Mouse (Mus musculus): ENCODE results near the gene Usp51. TPM values are rescaled to one million over a fixed set of nuclear protein-coding genes. Genes with fewer than 3 reads are reported as not detected.
A peak's percentile ranks its signal among the peaks of the same experiment; 100 is the strongest.
"Not testable (repeated sequence)": the region's sequence is repeated elsewhere in the genome, so short reads cannot be mapped to it uniquely, and the experiment has no call there.

The Usp51 gene
- polyA plus RNA-seq, 1 experiment from 2014 or later = 2.0 TPM

DNA sequence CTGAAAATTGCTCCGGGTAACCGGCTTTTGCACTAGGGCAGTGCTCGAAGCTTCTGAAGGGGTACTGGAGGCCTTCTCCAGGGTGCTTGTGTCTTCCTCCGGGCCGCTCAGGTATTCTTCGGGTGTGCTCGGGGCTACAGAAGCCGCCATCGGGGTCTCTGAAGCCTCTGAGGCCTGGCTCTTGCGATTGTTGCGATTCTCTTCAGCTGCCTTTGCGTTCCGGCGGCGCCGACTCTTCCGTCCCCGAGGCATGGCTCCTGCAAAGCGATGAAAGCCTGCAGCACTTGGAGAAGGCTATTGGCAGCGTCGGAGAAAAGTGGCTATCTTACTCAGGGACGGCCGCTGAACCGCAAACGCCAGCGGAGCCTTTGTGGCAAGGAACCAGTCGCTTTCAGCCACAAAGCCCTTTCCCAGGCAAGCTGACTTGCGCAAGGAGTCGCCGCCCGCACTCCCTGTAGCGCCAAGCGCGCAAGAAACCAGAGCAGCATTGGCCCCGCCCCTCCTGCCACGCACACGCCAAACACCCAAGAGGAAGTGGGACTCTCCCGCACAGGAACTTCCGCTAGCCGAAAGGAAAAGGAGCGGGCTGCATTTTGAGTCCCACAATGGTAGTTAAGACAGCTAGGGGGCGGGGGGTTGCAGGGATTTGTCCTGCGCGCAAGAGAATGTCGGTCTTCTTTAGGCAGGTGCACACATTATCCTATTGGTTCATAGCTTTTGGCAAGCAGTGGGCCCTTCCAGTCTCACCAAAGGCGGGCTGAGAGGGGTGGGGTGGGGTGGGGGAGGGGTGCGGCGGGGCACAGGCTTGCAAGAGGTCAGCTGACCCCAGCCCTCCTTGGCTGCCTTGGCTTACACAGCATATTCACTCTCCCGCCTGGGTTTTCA lies 31.1 kb downstream of the Usp51 start, which contains the start of gene Mageh1:
Mageh1 (minus strand) TSS at position 489 of the 885 bp plus-strand sequence.
- H3K9me3 ChIP-seq (replicated peaks) = no peaks in the 10 kb centered on the region
- peak; percentile 80 for DNase-seq (ENCODE audit: low spot score)
- no peaks in the 10 kb centered on the region for H3K4me1 ChIP-seq
- H3K27me3 ChIP-seq (ENCODE audit: low read depth, poor library complexity, severe bottlenecking) = peaks cover 60% of the 10 kb centered on the region
- peak within 1 kb of the TSS; percentile 59 for H3K4me3 ChIP-seq
- no peaks in the 10 kb centered on the region for H3K36me3 ChIP-seq
- WGBS = 11% methylated on average over 49 of the region's 49 CpGs
- peak within 1 kb of the TSS; percentile 90 for H3K27ac ChIP-seq

DNA sequence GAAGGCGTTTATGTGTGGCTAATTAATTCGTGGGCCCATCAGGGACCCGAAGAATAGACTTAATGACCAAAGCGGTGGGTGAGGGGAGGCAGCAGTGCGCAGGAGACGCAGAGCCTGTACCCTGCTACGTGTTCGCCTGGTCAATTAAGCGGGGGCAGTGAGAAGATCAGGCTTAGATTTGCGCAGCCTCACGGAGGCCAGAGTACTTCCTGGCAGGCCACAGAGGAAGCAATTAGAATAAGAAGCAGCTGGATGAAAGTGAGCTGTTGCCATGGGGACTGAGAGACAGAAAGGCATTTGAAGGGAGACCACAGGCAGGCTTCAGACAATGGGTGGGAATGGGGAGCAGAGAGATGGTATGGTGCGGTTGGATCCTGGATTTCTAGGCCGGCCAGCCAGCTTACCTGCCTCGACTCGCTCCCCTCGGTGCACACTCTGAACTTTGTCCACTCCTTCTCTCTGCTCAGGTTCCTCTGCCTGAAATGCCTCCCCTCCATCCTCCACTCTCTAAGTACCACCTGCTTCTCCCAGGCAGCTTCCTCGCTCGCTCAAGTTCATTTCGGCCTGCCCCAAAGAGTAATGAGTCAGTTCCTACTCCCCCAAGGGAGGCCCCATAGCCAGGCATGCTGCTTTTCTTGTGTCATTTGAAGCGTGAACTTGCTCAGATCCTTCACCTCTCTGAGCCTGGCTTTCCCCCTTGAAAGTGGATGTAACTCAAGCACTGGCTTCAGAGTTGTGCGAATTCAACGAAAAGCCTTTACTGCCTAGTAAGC lies 31.9 kb downstream of the Usp51 start:
- not testable (repeated sequence) for H3K4me1 ChIP-seq; DNase-seq (ENCODE audit: low spot score); H3K36me3 ChIP-seq; H3K9me3 ChIP-seq (replicated peaks)
- Histone ChIP-seq H3K27ac (peak overlapping the region; percentile 90; the same call in 1 of the 2 replicates), H3K4me3 (peak overlapping the region; percentile 59), H3K27me3 (ENCODE audit: low read depth, poor library complexity, severe bottlenecking) (peaks cover 67% of the 10 kb centered on the region)
- WGBS = 10% methylated on average over 9 of the region's 22 CpGs

Other genes with a start within 250 kb of the Usp51 start
- 4.5 and 6.1 TPM in 2 replicates for gene Shroom2, start 237.0 kb upstream of the Usp51 start, polyA plus RNA-seq (2016; fragmentation: Nextera tagmentation; extraction: Ambion mirVana)
- 0.19 and 0.26 TPM in 2 replicates for gene Gpr143, start 224.5 kb upstream of the Usp51 start, polyA plus RNA-seq (2016; fragmentation: Nextera tagmentation; extraction: Ambion mirVana)
- 38.6 and 49.3 TPM in 2 replicates for gene Mageh1, start 31.1 kb downstream of the Usp51 start, polyA plus RNA-seq (2016; fragmentation: Nextera tagmentation; extraction: Ambion mirVana)
- 0.05 TPM in 1 of 2 replicates, not detected in the other for gene Foxr2, start 112.3 kb downstream of the Usp51 start, polyA plus RNA-seq (2016; fragmentation: Nextera tagmentation; extraction: Ambion mirVana)
- gene Rragb, start 133.5 kb downstream of the Usp51 start, polyA plus RNA-seq (2016; fragmentation: Nextera tagmentation; extraction: Ambion mirVana) = 5.2 and 5.7 TPM in 2 replicates
- gene Klf8, start 231.0 kb downstream of the Usp51 start, polyA plus RNA-seq (2016; fragmentation: Nextera tagmentation; extraction: Ambion mirVana) = 0.59 and 0.90 TPM in 2 replicates